Mouse (Mus musculus) liver, postnatal 0 days (tissue): ENCODE measurements at regions not wholly inside any gene's neighbourhood (a gene's known extent, or its start where the extent isn't known, plus 50 kb on each side); places are given as distances from the start of the nearest gene placed in this dataset.

Source experiments
- CTCF ChIP-seq: sonication (generic); IDR thresholded peaks from 2 replicates; pipeline ENCODE4 v1.5.1; 2016; ENCODE audit warnings: antibody characterized with exemption, low read depth
- EP300 ChIP-seq: IDR thresholded peaks from 2 replicates; pipeline ENCODE4 v1.6.1; 2016; ENCODE audit warnings: antibody characterized with exemption, low read depth, mild to moderate bottlenecking

GRCm38 (mm10) chr16:55587138-55587537, 251.6 kb downstream of the Nfkbiz start:
- no peak for TF ChIP-seq CTCF
- TF ChIP-seq EP300 = no peak
